ENCODE assay signal across 28 mouse cellular contexts in genomic region chr1:137543828-137544227, GRCm38 (mm10).
"Had no signal": no experiment of that assay in that cellular context is flagged by ENCODE, and none has a peak within 500 bp of the region (broad histone marks: within the 10 kb centered on the region; RNA-seq: fewer than 3 reads in every experiment).

No protein-coding gene starts in this region.

- DNase-seq: layer of hippocampus, postnatal 36 days; left cerebral cortex, postnatal 4 days; liver; liver, embryonic 13.5 days; liver, postnatal 0 days; lung, embryonic 14.5 days; midbrain, embryonic 14.5 days had no signal

- H3K9me3 ChIP-seq: limb, embryonic 10.5 days; limb, embryonic 12.5 days; limb, embryonic 13.5 days; limb, embryonic 15.5 days; liver, embryonic 12.5 days; liver, embryonic 13.5 days; liver, embryonic 15.5 days; lung, embryonic 15.5 days; megakaryocyte, embryonic 14.5 days; midbrain, embryonic 10.5 days; midbrain, embryonic 12.5 days; midbrain, embryonic 13.5 days; midbrain, embryonic 15.5 days; neural tube, embryonic 12.5 days; neural tube, embryonic 13.5 days had no signal

- H3K4me3 ChIP-seq: left cerebral cortex, adult 2 months; limb, embryonic 10.5 days; limb, embryonic 12.5 days; limb, embryonic 13.5 days; limb, embryonic 15.5 days; liver, embryonic 12.5 days; liver, embryonic 13.5 days; liver, embryonic 15.5 days; lung, embryonic 15.5 days; megakaryocyte, embryonic 14.5 days; midbrain, embryonic 10.5 days; midbrain, embryonic 12.5 days; midbrain, embryonic 13.5 days; midbrain, embryonic 15.5 days; myocyte; neural tube, embryonic 12.5 days; neural tube, embryonic 13.5 days had no signal

- H3K4me2 ChIP-seq: limb, embryonic 12.5 days; limb, embryonic 13.5 days; limb, embryonic 15.5 days; liver, embryonic 11.5 days; liver, embryonic 12.5 days; liver, embryonic 13.5 days; liver, embryonic 15.5 days; lung, embryonic 14.5 days; lung, embryonic 15.5 days; midbrain, embryonic 11.5 days; midbrain, embryonic 12.5 days; midbrain, embryonic 13.5 days; midbrain, embryonic 15.5 days; neural tube, embryonic 12.5 days; neural tube, embryonic 13.5 days had no signal

- H3K9ac ChIP-seq: limb, embryonic 12.5 days; limb, embryonic 13.5 days; limb, embryonic 15.5 days; liver, embryonic 12.5 days; liver, embryonic 13.5 days; liver, embryonic 14.5 days; liver, embryonic 15.5 days; liver, postnatal 0 days; lung, embryonic 14.5 days; lung, embryonic 15.5 days; midbrain, embryonic 12.5 days; midbrain, embryonic 13.5 days; midbrain, embryonic 15.5 days; neural tube, embryonic 12.5 days; neural tube, embryonic 13.5 days had no signal

- H3K27ac ChIP-seq: left cerebral cortex, adult 2 months; limb, embryonic 10.5 days; limb, embryonic 12.5 days; limb, embryonic 13.5 days; limb, embryonic 15.5 days; liver, embryonic 12.5 days; liver, embryonic 13.5 days; liver, embryonic 14.5 days; liver, embryonic 15.5 days; lung, embryonic 15.5 days; macrophage; midbrain, embryonic 10.5 days; midbrain, embryonic 12.5 days; midbrain, embryonic 13.5 days; midbrain, embryonic 15.5 days; neural tube, embryonic 12.5 days; neural tube, embryonic 13.5 days had no signal

- H3K4me1 ChIP-seq: limb, embryonic 15.5 days; liver, embryonic 12.5 days; liver, embryonic 13.5 days; liver, embryonic 15.5 days; megakaryocyte, embryonic 14.5 days; neural tube, embryonic 12.5 days; neural tube, embryonic 13.5 days had no signal

- H3K36me3 ChIP-seq: limb, embryonic 10.5 days; limb, embryonic 12.5 days; limb, embryonic 13.5 days; limb, embryonic 15.5 days; liver, embryonic 12.5 days; liver, embryonic 13.5 days; liver, embryonic 15.5 days; lung, embryonic 15.5 days; midbrain, embryonic 10.5 days; midbrain, embryonic 12.5 days; midbrain, embryonic 13.5 days; midbrain, embryonic 15.5 days; neural tube, embryonic 12.5 days; neural tube, embryonic 13.5 days had no signal

- H3K27me3 ChIP-seq: limb, embryonic 12.5 days; limb, embryonic 13.5 days; limb, embryonic 15.5 days; liver, embryonic 12.5 days; liver, embryonic 13.5 days; liver, embryonic 15.5 days; lung, embryonic 15.5 days; megakaryocyte, embryonic 14.5 days; midbrain, embryonic 12.5 days; midbrain, embryonic 13.5 days; midbrain, embryonic 15.5 days; neural tube, embryonic 12.5 days; neural tube, embryonic 13.5 days had no signal

- ATAC-seq: liver, embryonic 12.5 days; liver, postnatal 0 days; midbrain, embryonic 13.5 days; midbrain, embryonic 15.5 days; midbrain, embryonic 16.5 days had no signal
